Mouse (Mus musculus) adrenal gland, adult 18-20 months (tissue): Measurements from ENCODE around the gene Mog. TPM values are rescaled to one million over a fixed set of nuclear protein-coding genes. Genes with fewer than 3 reads are reported as not detected.

Experiments
- DNase-seq, 2 experiments: peaks; one replicate each; pipeline ENCODE4 v3.0.0; 2021 to 2022; ENCODE audit warnings: low spot score in 2 of 2
- long read RNA-seq, 2 experiments: library from polyadenylated mRNA; stranded (forward); transcript quantifications; one replicate each; pipeline ENCODE4 v2.0.0; 2021
- total RNA-seq, 2 experiments: library from RNA; stranded (reverse); gene quantifications; 1 replicate in 1 of 2; 2 replicates in 1 of 2; pipeline ENCODE4 v1.2.3; 2021

Mog gene
- total RNA-seq, result not detected
- long read RNA-seq, experiment 1, result 0 reads
- long read RNA-seq, experiment 2, result 0 reads

DNA sequence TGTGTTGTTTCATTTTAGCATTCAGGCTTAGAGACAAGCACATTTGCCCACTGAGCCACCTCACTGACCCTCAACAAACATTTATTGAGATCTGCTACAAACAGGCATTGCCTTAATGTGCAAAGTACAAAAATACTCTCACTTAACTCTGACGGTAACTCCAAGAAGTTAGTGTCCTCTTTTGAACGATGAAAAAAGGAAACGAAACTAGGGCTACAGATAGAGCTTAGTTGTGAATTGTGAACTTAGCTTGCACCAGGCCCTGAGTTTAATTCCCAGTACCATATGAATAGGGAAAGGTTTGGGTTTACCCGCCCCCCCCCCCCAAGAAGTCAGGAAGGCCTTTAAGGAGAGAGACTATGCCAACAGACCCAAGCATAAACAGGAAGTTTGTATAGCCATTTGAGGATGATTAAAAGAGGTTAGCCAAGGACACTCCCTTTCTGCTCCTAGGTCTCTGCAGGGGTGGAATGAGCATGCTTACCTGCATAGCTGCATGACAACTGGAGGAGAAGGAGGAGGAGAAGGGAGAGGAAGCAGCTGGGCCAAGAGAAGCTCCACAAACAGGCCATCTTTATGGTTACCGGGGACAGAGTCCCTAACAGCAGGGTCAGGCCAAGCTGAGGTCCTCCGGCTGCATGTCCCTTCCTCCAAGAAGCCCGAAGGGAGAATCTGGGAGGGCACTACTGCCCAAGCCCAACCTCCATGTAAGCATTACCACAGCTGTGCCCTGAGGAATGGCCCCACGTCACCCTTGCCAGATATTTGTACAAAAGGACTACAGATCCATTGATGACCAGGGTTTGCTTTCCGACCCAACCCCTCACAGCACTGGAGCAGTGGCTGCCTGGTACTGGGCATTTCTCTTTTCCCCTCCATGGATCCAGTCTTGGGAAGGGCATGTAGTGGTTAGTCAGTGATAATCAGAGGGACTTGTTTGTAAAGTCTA is at the start of gene Mog:
TSS of gene Mog (minus strand) at position 771 of the 949 bp plus-strand sequence.
- no peak for DNase-seq

DNA sequence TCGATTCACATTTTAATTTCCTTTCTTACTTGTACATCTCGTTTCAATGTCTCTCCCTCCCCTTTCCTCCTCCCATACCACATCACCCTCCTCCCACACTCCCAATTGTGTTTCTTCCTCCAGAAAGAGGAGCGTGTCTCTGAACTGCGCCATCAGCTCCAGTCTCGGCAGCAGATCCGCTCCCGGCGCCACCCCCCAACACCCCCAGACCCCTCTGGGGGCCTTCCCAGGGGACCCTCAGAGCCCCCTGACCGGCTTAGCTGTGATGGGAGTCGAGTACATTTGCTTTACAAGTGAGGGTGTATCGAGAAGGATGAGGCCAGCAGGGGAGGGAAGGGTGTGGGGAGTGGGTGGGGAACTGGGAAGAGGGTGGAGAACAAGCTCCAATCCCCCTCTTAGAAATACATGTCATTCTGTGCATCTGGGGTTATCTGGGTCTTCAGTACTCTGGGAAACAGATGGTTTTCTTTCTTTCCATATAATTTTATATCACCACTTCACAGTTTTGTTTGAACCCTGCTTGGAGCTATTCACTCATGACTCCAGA is 49.6 kb upstream of the Mog start:
- DNase-seq, result no peak

DNA sequence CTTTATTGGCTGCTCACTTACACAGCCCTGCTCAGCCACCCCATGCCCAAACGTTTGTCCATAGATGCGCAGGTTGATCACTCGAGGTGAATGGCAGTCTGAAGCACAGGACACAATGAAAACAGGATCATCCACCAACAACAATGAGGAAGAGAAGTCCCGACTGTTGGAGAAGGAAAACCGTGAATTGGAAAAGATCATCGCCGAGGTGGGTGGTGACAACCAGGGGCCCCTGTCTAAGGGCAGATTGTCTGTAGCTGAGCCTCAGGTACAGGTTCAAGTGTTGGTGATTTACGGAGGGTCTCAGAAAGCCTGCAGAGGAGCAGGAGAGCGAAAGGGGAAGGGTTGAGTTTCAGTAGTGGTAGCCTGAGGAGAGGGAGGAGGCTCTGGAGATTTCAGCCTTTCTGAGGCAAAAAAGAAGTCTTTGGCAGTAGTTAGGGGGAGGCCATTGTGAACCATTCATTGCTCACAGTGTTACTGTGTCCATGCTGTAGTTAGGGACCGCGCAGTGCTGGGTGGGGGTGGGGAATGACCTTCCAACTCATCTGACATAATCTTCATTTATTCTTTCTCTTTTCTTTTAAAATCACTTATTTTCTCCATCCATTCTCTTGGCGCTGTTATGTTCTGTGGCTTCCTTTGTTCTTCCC is 49.0 kb upstream of the Mog start:
- DNase-seq, result no peak

DNA sequence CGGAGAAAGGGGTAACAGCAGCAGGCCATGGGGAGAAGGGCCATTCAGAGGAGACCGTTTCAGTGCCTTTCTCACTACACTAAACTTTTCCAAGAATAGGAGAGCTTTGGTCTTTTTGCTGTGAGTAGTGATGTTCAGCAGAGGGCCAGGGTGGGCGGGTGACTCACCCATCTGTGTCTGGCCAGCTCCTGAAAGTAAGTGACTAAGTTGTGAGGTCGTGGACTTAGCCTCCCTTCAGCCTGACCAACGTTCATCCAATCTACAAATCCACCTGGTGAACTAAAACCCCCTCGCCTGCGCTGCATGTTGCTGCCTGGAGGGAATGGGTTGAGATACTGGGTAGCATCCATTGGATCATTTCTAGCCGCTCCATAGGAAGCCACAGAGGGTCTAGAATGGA is 46.9 kb upstream of the Mog start:
- DNase-seq, result no peak

DNA sequence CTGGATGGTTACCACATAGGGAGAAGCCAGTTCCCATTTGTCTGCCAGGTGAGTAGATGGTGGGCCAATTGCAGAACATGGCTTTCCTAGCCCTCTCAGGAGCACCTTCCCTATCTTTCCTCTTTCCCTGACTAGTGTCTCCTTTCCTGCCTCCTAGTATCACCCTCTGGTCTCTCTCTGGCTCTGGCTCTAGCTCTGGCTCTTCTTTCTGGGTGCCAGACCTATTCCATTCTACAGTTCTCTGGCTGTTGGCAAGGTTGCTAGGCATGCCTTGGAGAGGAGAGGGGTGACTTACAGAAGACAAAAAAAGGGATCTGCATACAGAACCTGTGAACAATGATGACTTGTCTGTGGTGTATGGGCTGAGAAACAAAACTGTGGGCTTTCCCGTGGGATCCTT is 44.7 kb upstream of the Mog start:
- no peak for DNase-seq

DNA sequence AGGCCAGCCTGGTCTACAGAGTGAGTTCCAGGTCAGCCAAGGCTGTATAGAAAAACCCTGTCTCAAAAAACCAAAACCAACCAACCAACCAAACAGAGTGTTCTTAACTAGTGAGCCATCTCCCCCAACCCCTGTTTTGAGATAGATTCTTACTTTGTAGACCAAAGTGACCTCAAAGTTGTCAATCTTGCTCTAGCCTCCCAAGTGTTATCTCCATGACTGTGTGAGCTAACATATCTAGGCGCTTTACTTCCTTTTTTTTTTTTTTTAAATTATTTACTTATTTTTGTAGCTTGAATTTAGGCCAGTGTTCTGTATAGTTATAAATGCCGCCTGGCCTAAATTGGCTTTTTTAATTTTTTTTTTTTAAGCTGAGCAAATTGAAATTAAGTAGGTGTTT is 42.8 kb upstream of the Mog start:
- DNase-seq, result no peak

DNA sequence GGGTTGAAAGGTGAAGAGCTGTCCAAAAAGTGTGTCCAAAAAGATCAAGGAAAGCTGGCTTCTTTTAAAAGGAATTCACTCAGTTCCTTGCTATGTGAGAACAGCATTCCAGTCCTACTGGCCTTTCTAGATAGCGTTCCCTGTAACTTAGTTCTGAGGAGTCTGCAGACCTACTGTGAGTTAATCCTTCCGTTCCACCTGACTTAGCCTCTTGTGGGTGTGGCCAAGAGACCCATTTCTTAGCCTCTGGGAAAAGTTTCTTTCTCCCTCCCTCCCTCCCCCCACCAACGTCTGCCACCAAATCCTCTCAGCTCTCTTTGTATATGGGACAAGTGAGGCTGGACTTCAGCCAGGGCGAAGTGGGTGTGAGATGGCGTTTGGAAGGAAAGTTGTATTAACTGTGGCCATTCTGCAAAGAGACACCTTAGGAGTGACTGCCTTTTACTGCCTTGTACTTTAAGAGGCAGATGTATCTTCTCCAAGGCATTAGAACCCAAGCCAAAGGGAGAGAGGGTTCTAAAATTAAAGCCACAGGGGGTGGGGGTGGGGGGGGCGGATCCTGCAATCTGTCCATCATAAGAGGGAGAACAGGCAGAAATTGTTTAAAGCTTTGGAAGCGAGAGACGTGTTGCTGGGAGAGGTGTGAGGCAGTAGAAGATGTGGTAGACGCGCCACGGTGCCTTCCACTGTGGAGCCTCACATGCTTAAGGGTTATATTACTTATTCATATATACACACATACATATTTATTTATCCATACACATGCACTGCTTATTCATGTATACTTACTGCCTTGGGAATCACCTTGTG is 40.7 kb upstream of the Mog start:
- DNase-seq, result no peak

DNA sequence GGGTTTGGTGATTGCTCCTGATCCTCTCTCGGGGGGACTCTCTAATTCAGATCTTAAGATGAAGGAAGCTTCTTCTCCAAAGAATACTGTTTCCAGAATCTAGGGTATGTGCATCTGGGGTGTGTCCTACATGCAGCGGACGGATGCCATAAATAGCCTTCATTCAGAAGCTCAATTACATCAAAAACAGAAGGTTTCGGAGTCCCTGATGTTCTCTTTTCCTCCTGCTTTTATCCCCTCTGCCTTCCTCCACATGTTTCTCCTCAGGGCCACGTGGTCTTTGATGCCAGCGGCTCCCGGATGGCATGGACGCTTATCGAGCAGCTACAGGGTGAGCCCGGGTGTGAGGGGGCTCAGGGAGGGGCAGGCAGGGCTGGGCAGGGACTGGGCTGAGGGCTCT is 39.9 kb upstream of the Mog start:
- DNase-seq, result no peak

DNA sequence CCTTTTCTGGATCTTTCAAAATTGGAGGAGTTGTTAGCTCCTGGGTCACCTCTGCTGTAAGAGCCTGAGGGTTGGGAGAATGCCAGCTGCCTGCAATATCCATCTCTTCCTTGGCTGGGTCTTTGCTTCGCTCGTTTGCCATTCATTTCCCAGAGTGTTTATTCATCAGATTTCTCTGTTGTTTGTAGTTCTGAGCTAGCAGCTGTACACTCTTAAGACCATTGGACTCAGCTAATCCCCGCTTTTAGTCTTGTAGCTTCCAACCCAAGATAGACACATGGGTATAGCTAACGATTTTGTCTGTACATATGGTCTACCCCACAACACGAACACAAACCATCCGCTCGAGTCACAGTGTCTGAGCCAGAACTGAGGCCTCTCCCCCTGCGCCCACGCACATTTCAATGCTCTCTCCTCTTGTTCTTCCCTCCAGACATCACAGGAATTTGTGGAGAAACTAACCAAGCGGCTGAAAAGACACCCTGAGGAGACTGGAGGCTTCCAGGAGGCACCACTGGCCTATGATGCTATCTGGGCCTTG is 39.0 kb upstream of the Mog start:
- no peak for DNase-seq

DNA sequence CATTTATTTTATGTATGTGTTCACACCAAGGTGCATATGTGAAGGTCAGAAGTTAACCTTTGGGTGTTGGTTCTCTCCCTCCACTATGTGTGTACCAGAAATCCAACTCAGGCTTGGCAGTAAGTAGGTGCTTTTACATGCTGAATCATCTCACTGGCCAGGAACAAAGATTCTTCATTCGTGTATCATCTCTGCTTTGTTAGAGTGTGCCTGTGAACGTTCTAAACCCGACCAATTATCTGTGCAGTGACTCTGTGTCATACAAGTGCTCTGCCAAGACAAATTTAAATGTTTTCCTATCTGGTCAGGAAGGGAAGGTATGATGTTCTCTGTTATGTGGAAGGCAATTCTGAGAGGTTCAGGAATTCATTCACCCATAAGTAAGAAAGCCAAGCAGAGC is 38.2 kb upstream of the Mog start:
- DNase-seq, result no peak

DNA sequence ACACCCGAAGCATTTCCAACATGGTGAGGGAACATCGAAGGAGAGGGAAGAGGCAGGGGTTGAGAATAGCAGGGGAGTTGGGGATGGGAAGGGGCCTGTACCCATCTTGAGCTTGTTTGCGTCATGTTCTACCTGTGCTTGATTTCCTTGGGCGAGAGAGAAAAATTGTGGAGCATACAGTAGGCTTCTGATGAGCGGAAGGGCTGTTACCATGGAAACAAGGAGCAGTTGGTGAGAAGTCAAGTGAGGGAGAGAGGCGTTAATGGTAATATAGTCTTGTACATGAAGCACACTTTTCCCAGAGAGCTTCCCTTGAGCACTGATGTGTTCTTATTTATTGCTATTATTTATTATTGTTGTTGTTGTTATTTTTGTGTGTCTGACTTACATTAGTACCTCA is 33.8 kb upstream of the Mog start:
- DNase-seq, result no peak

DNA sequence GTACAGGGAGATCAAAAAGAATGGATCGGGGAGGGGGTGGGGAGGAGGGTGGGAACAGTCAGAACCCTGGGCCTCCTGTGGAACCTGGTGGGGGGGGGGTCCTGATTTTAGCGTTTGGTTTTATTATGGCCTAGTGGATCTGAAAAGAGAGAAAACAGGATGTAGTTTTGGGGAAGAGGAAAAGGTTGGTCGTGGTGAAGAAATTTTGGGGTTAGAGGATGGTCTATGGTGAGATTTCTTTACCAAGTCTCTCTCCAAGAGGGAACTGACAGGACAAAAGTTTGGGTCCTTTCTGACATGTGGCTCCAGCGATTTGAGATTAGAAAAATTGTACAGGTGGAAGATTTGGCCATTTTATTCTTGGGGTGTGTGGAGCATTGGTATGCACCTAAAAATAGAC is 28.5 kb upstream of the Mog start:
- no peak for DNase-seq

DNA sequence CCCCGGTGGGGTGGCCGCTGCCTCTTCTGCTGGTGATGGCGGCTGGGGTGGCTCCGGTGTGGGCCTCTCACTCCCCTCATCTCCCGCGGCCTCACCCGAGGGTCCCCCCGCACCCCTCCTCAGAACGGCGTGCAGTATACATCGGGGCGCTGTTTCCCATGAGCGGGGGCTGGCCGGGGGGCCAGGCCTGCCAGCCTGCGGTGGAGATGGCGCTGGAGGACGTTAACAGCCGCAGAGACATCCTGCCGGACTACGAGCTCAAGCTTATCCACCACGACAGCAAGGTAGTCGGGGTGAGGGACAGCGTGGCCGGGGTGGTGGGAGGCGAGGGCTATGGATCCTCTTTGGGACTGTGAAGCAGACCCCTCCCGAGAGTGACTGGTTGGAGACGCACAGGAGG is 27.7 kb upstream of the Mog start:
- DNase-seq, result peak in 1 of 2 experiments; percentile 33

DNA sequence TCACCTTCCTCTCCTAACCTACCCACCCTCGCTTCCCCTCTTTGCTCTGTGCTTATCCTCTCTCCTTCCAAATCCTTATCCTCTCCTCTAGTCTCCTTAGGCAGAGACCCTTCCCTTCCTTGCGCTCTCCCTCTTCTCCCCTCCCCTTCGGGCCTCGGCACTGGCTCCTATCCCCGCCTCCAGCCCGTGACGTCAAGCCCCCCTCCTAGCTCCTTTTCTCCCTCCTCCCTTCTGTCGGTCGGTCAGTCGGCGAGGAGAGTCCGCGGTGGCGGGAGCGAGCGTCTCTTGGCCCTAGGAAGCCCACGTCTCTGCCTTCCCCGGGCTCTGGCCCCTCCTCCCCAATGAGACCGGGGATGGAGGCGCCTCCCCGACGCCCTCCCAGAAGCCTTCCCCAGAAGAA is 27.2 kb upstream of the Mog start:
- DNase-seq, result peak; percentile 82 to 83

DNA sequence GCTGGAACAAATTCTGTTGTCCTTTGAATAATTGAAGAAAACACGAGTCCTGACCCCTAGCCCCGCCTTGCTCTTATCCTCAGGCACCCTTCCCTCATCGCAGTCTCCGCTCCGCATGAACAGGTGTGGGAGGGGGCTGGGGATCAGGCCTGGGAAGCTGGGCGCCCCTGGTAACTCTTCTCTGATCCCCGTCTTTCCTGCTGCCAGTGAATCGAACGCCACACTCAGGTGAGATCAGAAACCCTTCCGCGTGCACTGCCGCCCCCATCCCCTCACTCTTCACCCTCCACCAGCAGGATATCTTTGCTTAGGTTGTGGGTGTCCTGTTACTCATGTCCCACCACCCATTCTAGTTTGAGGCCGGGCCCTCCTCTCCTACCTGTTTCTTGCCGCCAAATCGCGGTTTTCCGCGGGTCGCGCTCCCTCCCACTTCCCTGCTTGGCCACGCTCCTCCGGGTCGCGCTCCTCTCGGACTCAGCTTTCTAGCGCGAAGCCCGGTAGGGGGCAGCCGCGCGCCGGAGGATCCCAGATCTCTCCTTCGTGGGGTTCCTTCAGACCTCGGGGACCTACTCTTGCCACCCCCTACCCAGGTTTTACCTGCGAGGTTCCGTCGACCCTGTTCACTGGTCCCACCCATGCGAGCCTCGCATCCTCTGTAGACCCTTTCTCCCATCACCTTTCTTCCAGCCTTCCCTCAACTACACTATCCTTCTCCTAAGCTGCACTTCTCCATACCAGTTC is 26.5 kb upstream of the Mog start:
- peak; percentile 71 to 76 for DNase-seq

DNA sequence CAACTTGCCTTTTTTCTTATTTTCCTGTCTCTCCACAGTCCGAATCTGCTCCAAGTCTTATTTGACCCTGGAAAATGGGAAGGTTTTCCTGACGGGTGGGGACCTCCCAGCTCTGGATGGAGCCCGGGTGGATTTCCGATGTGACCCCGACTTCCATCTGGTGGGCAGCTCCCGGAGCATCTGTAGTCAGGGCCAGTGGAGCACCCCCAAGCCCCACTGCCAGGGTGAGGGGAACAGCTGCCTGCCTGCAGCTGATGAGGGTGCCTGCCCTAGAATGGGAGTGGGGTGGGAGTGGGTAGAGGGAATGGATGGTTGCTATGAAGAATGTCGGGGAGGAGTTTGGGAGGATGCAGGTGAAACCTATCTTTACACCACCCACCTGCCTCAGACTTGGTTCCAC is 25.2 kb upstream of the Mog start:
- no peak for DNase-seq

DNA sequence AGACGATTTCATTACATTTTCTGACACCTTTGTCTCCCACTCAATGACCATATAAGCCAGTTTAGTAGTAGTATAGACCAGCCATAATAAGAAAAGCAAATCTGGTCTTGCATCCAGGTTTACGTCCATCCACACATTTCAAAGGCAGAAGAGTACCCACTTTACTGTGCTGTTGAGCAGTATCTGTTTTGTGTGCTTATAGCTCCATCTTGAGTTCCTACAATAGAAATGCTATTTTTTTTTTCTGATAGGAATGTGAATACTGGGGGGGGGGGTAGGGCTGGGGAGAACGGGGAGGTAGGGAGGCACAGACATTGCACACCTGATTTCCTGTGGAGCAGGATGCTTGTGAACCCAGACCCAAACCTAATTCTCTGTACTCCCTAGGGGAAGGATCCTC is 24.8 kb upstream of the Mog start:
- no peak for DNase-seq

DNA sequence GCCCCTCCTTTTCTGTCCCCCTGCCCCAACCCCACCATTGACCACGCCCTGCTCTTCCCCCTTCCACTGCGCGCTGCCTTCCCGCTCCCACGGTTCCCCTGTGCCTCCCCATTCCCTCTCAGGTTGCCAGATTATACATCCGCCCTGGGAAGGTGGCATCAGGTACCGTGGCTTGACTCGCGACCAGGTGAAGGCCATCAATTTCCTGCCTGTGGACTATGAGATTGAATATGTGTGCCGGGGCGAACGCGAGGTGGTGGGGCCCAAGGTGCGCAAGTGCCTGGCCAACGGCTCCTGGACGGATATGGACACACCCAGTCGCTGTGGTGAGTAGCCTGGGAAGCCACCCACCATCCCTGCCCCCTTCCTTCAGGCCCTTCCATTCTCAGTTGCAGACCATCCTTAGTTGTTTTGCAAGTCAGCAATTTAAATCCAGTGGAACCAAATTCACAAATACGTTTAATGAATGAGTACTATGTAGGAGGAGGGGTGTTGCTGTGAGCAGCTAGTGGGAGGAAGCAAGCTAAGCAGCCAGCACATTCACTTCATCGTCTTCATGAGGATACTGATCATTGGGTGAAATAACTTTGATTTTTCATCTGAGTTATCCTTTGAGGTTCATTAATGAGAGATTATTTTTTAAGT is 24.3 kb upstream of the Mog start:
- DNase-seq, result no peak

DNA sequence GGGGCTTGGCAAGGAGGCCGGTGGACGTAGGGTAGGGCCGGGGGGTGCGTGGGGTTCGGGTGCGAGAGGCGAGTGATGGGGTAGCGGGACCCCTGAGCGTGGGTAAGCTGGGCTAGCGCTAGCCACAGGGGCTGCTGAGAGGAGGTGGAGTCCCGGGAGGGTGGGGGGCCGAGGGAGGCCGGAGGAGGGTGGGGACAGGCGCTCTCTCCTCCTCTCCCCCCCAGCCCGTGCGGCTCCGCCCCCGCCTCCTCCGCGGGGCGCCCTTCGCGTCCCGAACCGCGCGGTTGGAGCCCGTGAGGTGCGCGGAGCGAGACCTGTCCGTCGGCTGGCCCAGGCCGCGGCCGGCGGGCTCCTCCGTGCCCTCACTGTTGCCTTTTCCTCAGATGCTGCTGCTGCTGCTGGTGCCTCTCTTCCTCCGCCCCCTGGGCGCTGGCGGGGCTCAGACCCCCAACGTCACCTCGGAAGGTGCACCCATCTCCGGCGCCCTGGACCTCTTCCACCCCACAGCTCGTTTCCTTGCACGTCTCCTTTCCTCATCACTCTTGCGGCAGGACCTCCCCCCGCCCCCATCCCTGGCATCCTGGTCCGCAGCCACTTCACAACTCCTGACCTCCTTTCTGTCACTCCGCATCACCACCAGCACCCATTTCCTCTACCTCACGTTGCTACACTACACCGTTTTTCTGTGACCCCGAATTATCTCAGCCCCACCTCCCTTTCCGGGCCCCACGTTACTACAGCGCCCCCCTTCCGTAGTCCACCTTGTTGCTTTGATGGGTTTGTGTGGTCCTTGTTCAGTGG is 23.3 kb upstream of the Mog start:
- peak; percentile 64 to 66 for DNase-seq
